Mouse (Mus musculus) C2C12 (cell line): Measurements from ENCODE around the gene Srsf3.

ENCODE experiments used
- CEBPB ChIP-seq: IDR thresholded peaks from one replicate; pipeline ENCODE4 v1.6.1; 2011; ENCODE audit warnings: low read depth, mild to moderate bottlenecking, control low read depth, moderate library complexity
- CTCF ChIP-seq: IDR thresholded peaks from one replicate; pipeline ENCODE4 v1.5.1; 2011; ENCODE audit not compliant: control insufficient read depth, insufficient read depth, insufficient read length
- FOSL1 ChIP-seq: IDR thresholded peaks from one replicate; pipeline ENCODE4 v1.8.0; 2011; ENCODE audit warnings: mild to moderate bottlenecking, low read length; ENCODE audit not compliant: poor library complexity, insufficient read depth, severe bottlenecking
- MAX ChIP-seq: IDR thresholded peaks from one replicate; pipeline ENCODE4 v1.6.1; 2011; ENCODE audit warnings: mild to moderate bottlenecking, control low read depth
- MYOD1 ChIP-seq: IDR thresholded peaks from one replicate; pipeline ENCODE4 v1.6.1; 2011; ENCODE audit warnings: low read depth; ENCODE audit not compliant: control insufficient read depth, insufficient read length
- MYOG ChIP-seq: IDR thresholded peaks from one replicate; pipeline ENCODE4 v1.6.1; 2011; ENCODE audit not compliant: control insufficient read depth, insufficient read length; ENCODE audit errors: extremely low read depth
- USF1 ChIP-seq: IDR thresholded peaks from one replicate; pipeline ENCODE4 v1.6.1; 2011; ENCODE audit warnings: low read depth, mild to moderate bottlenecking, control low read depth, moderate library complexity

DNA sequence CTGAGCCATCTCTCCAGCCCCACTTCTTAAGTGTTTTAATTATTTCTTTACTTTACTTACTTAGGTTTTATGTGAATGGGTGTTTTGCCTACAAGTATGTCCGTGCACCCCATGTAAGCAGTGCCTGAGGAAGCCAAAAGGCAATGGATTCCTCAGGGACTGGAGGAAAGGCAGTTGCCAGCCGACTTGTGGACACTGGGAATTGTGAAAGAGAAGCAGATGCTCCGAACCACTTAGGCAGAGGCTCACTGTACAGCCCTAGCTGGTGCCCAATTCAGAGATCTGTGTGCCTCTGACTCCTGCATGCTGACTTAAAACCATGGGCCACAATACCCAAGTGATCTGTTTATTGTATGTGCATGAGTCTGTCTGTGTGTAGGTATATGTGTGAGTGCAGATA lies 43.4 kb upstream of the Srsf3 start:
- TF ChIP-seq CTCF, result no peak
- TF ChIP-seq MYOD1, result no peak
- no peak for TF ChIP-seq CEBPB
- no peak for TF ChIP-seq USF1
- TF ChIP-seq MYOG, result no peak
- no peak for TF ChIP-seq MAX
- TF ChIP-seq FOSL1, result no peak
